Mouse (Mus musculus) hindlimb bud, embryonic 11.5 days (tissue): ENCODE measurements at regions not wholly inside any gene's neighbourhood (a gene's known extent, or its start where the extent isn't known, plus 50 kb on each side); places are given as distances from the start of the nearest gene placed in this dataset.

Experiments used
- DNase-seq: peaks from one replicate; pipeline ENCODE4 v3.0.0-alpha.2; 2012; ENCODE audit warnings: low read depth, low spot score; ENCODE audit errors: extremely low spot score

GRCm38 (mm10) chr13:70891634-70892033 lies 50.0 kb upstream of the Adamts16 start:
- DNase-seq, result no peak
